Mouse (Mus musculus) gastrocnemius, postnatal 25 days (tissue): Measurements from ENCODE around the gene Snap91. TPM values are rescaled to one million over a fixed set of nuclear protein-coding genes. Genes with fewer than 3 reads are reported as not detected.

Experiments
- DNase-seq: peaks from one replicate; pipeline ENCODE4 v3.0.0; 2022
- long read RNA-seq, 2 experiments: library from polyadenylated mRNA; stranded (forward); transcript quantifications; one replicate each; pipeline ENCODE4 v2.0.0; 2021
- total RNA-seq, 2 experiments: library from RNA; stranded (reverse); gene quantifications; 1 replicate in 1 of 2; 2 replicates in 1 of 2; pipeline ENCODE4 v1.2.3; 2021

Gene Snap91
- under 1 TPM; 0.21 to 0.51 TPM for total RNA-seq
- long read RNA-seq, experiment 1 = 0 reads
- long read RNA-seq, experiment 2, partial matches to known transcripts = 0 of 1 reads
- long read RNA-seq, experiment 2, other reads (novel, unspliced or antisense) = 1 of 1 reads

- DNase-seq = no peak
These were observed at the start of gene Snap91 for GRCm38 (mm10) chr9:86880113-86880972. TSS of gene Snap91 (minus strand) at chr9:86880654.

- DNase-seq = no peak
These were observed 46.1 kb upstream of the Snap91 start for GRCm38 (mm10) chr9:86926519-86926918.

- no peak for DNase-seq
These were observed 45.2 kb upstream of the Snap91 start for GRCm38 (mm10) chr9:86925688-86926087.

GRCm38 (mm10) chr9:86922430-86922829, 42.0 kb upstream of the Snap91 start:
- no peak for DNase-seq

- DNase-seq = no peak
These were observed 36.1 kb upstream of the Snap91 start for GRCm38 (mm10) chr9:86916543-86916942.

- no peak for DNase-seq
These were observed 19.2 kb upstream of the Snap91 start for GRCm38 (mm10) chr9:86899502-86900199.

- no peak for DNase-seq
These were observed 990 bp downstream of the Snap91 start for GRCm38 (mm10) chr9:86879216-86880112.

- DNase-seq = no peak
These were observed 1.7 kb downstream of the Snap91 start for GRCm38 (mm10) chr9:86878716-86879115.

GRCm38 (mm10) chr9:86873681-86874080, 6.8 kb downstream of the Snap91 start:
- DNase-seq = no peak

- DNase-seq = no peak
These were observed 10.7 kb downstream of the Snap91 start for GRCm38 (mm10) chr9:86869586-86870338.

- no peak for DNase-seq
These were observed 22.4 kb downstream of the Snap91 start for GRCm38 (mm10) chr9:86858101-86858500.

- no peak for DNase-seq
These were observed 22.8 kb downstream of the Snap91 start for GRCm38 (mm10) chr9:86857626-86858025.

- DNase-seq = no peak
These were observed 27.6 kb downstream of the Snap91 start for GRCm38 (mm10) chr9:86852861-86853260.

- no peak for DNase-seq
These were observed 28.8 kb downstream of the Snap91 start for GRCm38 (mm10) chr9:86851689-86852088.

GRCm38 (mm10) chr9:86850452-86851207, 29.8 kb downstream of the Snap91 start:
- DNase-seq = no peak

- no peak for DNase-seq
These were observed 36.6 kb downstream of the Snap91 start for GRCm38 (mm10) chr9:86843747-86844353.

GRCm38 (mm10) chr9:86829792-86830191, 50.7 kb downstream of the Snap91 start:
- no peak for DNase-seq

- no peak for DNase-seq
These were observed 51.4 kb downstream of the Snap91 start for GRCm38 (mm10) chr9:86829034-86829433.

GRCm38 (mm10) chr9:86819366-86819765, 61.1 kb downstream of the Snap91 start:
- DNase-seq = no peak

- DNase-seq = no peak
These were observed 62.8 kb downstream of the Snap91 start for GRCm38 (mm10) chr9:86817673-86818072.
